Mouse (Mus musculus): ENCODE measurements around the gene Hpd.

The Hpd gene

GRCm38 (mm10) chr5:123134186-123134874, 48.2 kb downstream of the Hpd start:
- no peak for DNase-seq

GRCm38 (mm10) chr5:123133784-123134143, 48.8 kb downstream of the Hpd start:
- peak in 1 of 2 experiments; percentile 39 for DNase-seq

- peak; percentile 88 to 94 for DNase-seq
Observed at GRCm38 (mm10) chr5:123133083-123133783, 49.3 kb downstream of the Hpd start.

GRCm38 (mm10) chr5:123132308-123133071, 50.0 kb downstream of the Hpd start, which contains the start of gene Rhof:
Gene Rhof, minus strand, starts transcription at chr5:123132692.
- peak; percentile 89 to 91 for DNase-seq

- DNase-seq = no peak
Observed at GRCm38 (mm10) chr5:123130814-123131148, 51.7 kb downstream of the Hpd start.

- no peak for DNase-seq
Observed at GRCm38 (mm10) chr5:123130030-123130813, 52.3 kb downstream of the Hpd start.

GRCm38 (mm10) chr5:123129170-123129757, 53.3 kb downstream of the Hpd start:
- no peak for DNase-seq

- peak; percentile 82 to 91 for DNase-seq
Observed at GRCm38 (mm10) chr5:123128426-123129169, 53.9 kb downstream of the Hpd start.

GRCm38 (mm10) chr5:123127031-123127430, 55.5 kb downstream of the Hpd start:
- no peak for DNase-seq

GRCm38 (mm10) chr5:123125638-123126406, 56.7 kb downstream of the Hpd start:
- peak; percentile 69 to 80 for DNase-seq

GRCm38 (mm10) chr5:123125105-123125504, 57.4 kb downstream of the Hpd start:
- no peak for DNase-seq

- peak; percentile 42 to 46 for DNase-seq
Observed at GRCm38 (mm10) chr5:123122181-123122580, 60.3 kb downstream of the Hpd start.
